Mouse (Mus musculus): ENCODE results near the gene Gm10638.

Gm10638 gene

DNA sequence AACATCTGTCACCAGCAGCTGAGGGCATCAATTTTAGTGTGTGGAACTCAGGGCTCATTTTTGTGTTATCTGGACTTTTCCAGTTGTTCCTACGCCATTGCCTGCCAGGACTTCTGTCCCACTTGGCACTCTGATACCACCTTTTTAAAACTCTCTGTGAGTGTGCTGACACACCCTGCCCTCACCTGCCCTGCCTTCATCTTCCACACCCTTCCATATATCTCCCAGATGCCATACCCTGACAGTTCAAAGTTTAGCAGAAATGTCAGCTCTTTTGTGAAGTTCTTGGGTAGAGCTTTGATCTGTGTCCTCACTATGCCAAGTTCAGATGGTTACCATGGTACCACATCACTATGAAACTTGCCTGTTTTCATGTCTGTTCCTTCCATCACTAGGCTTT is 44.1 kb downstream of the Gm10638 start:
- no peak for DNase-seq (ENCODE audit: low read depth)

DNA sequence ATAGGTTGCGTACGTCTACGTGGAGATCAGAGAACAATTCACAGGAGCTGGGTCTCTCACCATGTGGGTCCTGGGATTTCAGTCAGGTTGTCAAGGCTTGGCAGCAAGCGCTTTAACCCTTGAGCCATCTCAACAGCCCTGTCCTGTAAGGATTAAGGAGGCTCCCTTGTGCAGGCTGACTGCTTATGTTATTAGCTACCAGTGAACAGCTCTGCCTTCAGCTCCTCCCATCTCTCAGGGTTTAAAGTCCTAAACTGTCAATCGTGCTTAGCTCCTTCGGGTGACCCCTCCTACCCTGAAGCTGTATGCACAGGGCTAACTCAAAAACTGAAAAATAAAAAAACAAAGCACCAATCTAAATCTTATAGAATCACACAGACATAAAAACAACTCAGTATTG is 46.0 kb downstream of the Gm10638 start:
- DNase-seq (ENCODE audit: low read depth), result no peak

DNA sequence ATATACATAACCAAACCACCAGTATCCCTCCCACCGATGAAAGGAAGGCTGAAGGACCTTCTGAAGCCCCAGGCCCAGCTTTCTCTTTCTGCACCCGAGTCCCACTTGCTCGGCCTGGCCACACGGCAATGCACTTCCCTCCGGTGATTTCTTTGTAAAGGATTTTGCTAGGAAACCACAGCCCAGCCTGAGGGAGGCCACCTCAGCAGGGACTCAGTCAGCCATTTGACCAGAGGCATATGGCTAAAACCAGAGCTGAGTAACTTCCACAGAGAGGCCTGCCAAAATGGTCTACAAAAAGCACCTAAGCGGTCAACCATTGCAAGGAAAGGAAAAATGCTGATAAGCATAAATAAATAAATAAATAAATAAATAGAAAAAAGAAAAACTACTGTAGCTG is 49.2 kb downstream of the Gm10638 start:
- DNase-seq (ENCODE audit: low read depth), result no peak

All from induced T-regulatory cell, adult 2 months (primary cell).